Mouse (Mus musculus) heart, adult 2 months (tissue): ENCODE results near the gene Rarb. TPM values are rescaled to one million over a fixed set of nuclear protein-coding genes. Genes with fewer than 3 reads are reported as not detected.
"Not testable (repeated sequence)": the region's sequence is repeated elsewhere in the genome, so short reads cannot be mapped to it uniquely, and the experiment has no call there.

Experiments
- DNase-seq, 2 experiments: peaks; one replicate each; pipeline ENCODE4 v3.0.0; 2021
- H3K27ac ChIP-seq: fragments of 200-600 bp; 2 replicates; pipeline ENCODE4 v1.8.1; 2022
- H3K27me3 ChIP-seq: fragments of 200-500 bp; 2 replicates; pipeline ENCODE4 v1.6.1; 2012; ENCODE audit warnings: mild to moderate bottlenecking, low read length, inconsistent platforms, mixed read lengths; ENCODE audit not compliant: control insufficient read depth, insufficient read depth
- H3K36me3 ChIP-seq: fragments of 200-500 bp; 2 replicates; pipeline ENCODE4 v1.6.1; 2012; ENCODE audit warnings: low read length, inconsistent platforms; ENCODE audit not compliant: control insufficient read depth, insufficient read depth
- H3K4me1 ChIP-seq: fragments of 200-500 bp; 2 replicates; pipeline ENCODE4 v1.6.1; 2011; ENCODE audit warnings: low read length; ENCODE audit not compliant: control insufficient read depth, insufficient read depth
- H3K4me3 ChIP-seq: fragments of 200-600 bp; 2 replicates; pipeline ENCODE4 v1.8.1; 2022
- H3K79me2 ChIP-seq: fragments of 200-500 bp; replicated peaks from 2 replicates; pipeline ENCODE4 v1.6.1; 2012; ENCODE audit warnings: mild to moderate bottlenecking, inconsistent platforms, low read length, moderate library complexity, mixed read lengths; ENCODE audit not compliant: control insufficient read depth, insufficient read depth
- H3K9ac ChIP-seq: fragments of 200-500 bp; 2 replicates; pipeline ENCODE4 v1.6.1; 2012; ENCODE audit warnings: low read depth, mild to moderate bottlenecking, control low read depth, inconsistent platforms, low read length, mixed read lengths
- CTCF ChIP-seq: fragments of 200-600 bp; IDR thresholded peaks from 2 replicates; pipeline ENCODE4 v1.8.1; 2022; ENCODE audit warnings: antibody characterized with exemption, mild to moderate bottlenecking, moderate library complexity
- EP300 ChIP-seq: fragments of 200-500 bp; IDR thresholded peaks from 2 replicates; pipeline ENCODE4 v1.6.1; 2011; ENCODE audit warnings: low read depth, low read length, control low read depth; ENCODE audit not compliant: insufficient read depth
- POLR2A ChIP-seq: fragments of 200-500 bp; IDR thresholded peaks from 2 replicates; pipeline ENCODE4 v1.6.1; 2011; ENCODE audit warnings: mild to moderate bottlenecking, low read depth, low read length, control low read depth; ENCODE audit not compliant: insufficient read depth
- WGBS: fragments of 180-500 bp; shearing (Covaris S2); methylation state at CpG from one replicate; pipeline ENCODE4 v1.1.7; 2018; 5-methylcytosine and 5-hydroxymethylcytosine counted together
- intact Hi-C: fragments of 180-260 bp; cut with DNase I; formaldehyde crosslinking; loops from one replicate; pipeline ENCODE4 v1.15.1; 2025
- polyA plus RNA-seq: library from polyadenylated mRNA; depleted of rRNA; stranded (reverse); fragments of >200 nt; gene quantifications from 2 replicates; pipeline ENCODE4 v1.2.3, GENCODE M21; 2012
- total RNA-seq, 2 experiments: library from RNA; stranded (reverse); gene quantifications; 2 replicates each; pipeline ENCODE4 v1.2.3; 2021

Rarb gene
- total and polyA plus RNA-seq, 3 experiments = 8.1 to 21.0 (median 17.3) TPM

DNA sequence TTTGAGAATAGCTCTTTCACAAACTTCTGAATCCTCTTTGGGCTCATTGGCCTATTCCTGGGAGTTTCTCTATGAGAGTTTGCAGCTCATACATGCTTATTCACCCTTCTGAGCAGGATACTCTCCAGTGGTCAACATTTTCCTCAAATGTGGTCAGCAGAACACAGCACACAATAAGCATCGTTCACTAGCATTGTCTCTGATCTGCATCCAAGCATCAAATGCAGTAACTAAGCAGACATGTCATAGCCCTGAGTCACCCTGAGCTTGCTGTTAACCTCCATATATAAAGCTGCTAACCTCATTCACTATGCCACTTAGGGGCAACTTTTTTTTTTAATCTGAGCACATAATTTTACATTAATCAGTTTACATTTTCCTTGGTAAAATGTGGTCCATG lies 53.1 kb downstream of the Rarb start:
- TF ChIP-seq EP300 = no peak
- no peak for TF ChIP-seq CTCF
- TF ChIP-seq POLR2A = no peak
- no peaks in the 10 kb centered on the region for H3K79me2 ChIP-seq
- H3K4me3 ChIP-seq = no peak overlapping the region
- no peaks in the 10 kb centered on the region for H3K36me3 ChIP-seq
- intact Hi-C loops = no loop called here
- no peak overlapping the region for H3K27ac ChIP-seq
- no peak overlapping the region for H3K9ac ChIP-seq
- H3K27me3 ChIP-seq = no peaks in the 10 kb centered on the region
- no peaks in the 10 kb centered on the region for H3K4me1 ChIP-seq
- WGBS = 72% methylated on average over 1 of the region's 1 CpGs
- DNase-seq = no peak

DNA sequence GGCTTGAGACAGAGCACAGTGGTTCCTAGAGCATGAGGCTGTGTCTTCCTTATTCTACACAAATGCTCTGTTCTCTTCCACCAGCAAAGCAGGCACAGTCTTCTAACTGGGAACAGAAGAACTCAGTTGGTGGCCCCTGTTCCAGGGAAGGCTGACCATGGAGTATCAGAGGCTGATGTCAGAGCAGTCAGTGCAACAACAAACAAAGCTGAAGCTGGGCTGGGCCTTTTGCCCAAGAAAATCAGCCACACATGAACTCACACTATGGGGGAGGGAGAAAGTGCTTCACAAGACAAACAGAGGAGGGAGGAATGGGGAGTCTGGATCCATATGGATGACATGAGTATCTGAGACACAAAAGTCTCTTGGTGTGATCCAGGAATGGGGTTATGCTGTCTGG lies 56.2 kb downstream of the Rarb start:
- Histone ChIP-seq H3K27ac (no peak overlapping the region), H3K27me3 (no peaks in the 10 kb centered on the region), H3K4me1 (no peaks in the 10 kb centered on the region), H3K4me3 (no peak overlapping the region), H3K36me3 (no peaks in the 10 kb centered on the region), H3K9ac (no peak overlapping the region), H3K79me2 (no peaks in the 10 kb centered on the region)
- TF ChIP-seq CTCF (no peak), POLR2A (no peak), EP300 (no peak)
- intact Hi-C loops = no loop called here
- DNase-seq = no peak

DNA sequence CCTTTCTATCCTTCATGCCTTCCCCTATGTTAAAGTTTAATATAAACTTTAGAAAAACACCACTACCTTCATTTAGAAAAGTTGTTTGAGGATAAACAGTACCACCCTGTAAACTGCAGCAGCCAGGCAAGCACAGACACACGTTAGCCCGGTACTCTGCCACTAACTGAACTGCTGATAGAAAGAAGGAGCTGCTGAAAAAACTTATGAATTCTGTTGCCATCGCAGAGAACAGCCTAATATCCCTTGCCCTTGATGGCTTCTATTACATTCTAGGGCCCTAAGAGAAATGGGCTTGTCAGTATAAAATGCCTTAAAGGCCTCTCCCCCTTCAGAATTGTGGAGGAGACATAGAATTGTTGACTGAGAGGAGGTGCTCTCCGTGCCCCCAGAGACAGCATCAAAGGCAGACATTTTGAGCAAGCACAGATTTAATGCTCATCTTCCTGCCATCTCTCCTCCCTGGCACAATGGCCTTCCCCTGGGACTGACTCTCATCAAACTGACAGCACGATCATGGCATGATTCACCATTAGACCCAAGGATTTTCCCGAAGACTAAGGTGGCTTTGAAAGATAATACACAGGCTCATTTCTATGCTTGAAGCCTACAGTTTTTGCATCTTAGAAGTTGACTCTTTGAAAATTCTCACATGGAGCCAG lies 60.1 kb downstream of the Rarb start:
- Histone ChIP-seq H3K36me3 (no peaks in the 10 kb centered on the region), H3K79me2 (no peaks in the 10 kb centered on the region), H3K4me3 (no peak overlapping the region), H3K27ac (no peak overlapping the region), H3K4me1 (no peaks in the 10 kb centered on the region), H3K9ac (no peak overlapping the region), H3K27me3 (no peaks in the 10 kb centered on the region)
- no peak for DNase-seq
- intact Hi-C loops = no loop called here
- WGBS = 73% methylated on average over 6 of the region's 6 CpGs
- TF ChIP-seq POLR2A (no peak), CTCF (no peak), EP300 (no peak)

DNA sequence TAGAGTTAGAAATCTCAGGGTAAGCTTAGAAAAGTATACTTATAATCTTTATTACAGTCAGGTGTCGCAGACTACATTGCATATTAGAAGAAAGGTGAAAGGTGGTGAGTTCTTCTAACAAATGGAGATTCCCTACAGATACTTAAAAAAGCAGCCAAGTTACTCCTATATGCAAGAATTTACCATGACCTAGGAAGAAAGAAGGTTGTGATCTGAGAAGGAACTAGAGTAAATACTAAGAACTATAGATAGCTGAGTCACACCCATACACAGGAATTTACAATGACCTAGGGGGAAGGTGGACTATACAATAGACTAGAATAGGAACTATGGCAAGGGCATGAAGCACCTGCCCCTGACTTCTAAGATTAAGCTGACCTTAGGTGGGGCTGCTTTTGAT lies 63.4 kb downstream of the Rarb start:
- WGBS = 100% methylated on average over 1 of the region's 1 CpGs
- H3K79me2 ChIP-seq, H3K36me3 ChIP-seq, DNase-seq, H3K27me3 ChIP-seq, H3K9ac ChIP-seq, H3K27ac ChIP-seq, intact Hi-C loops, H3K4me1 ChIP-seq, H3K4me3 ChIP-seq: not testable (repeated sequence)

- whole genome bisulfite sequencing = 27% methylated on average over 1 of the region's 1 CpGs
- no peak for DNase-seq
- TF ChIP-seq CTCF (no peak), POLR2A (no peak), EP300 (no peak)
Observed at GRCm38 (mm10) chr14:16752648-16753047, 66.3 kb downstream of the Rarb start.

DNA sequence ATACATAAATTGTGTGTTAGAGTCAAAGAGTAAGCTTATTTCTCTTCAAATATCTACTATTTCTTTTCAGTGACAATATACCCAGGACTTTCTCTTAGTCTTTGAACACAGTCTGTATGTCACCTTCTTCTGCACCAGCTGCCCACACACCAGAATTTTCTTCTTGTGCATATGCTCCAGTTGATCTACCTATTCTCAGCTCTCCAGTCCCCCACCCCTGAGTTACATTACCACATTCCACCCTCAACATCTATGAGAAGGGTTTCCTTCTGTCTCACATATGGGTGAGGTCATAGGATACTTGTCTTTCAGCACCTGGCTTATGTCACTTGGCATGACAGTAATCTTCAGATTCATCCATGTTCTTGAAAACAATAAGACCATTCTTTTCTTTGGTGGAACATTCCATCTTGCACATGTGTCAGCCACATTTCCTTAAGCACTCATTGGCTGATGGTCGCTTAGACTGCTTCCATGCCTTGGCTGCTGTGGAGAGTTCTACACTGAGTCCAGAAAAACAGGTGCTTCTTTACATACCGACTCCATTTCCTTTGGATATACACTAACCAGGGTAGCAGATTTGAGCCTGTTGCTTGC lies 71.9 kb downstream of the Rarb start:
- Histone ChIP-seq H3K27me3 (no peaks in the 10 kb centered on the region), H3K9ac (no peak overlapping the region), H3K4me3 (no peak overlapping the region), H3K27ac (no peak overlapping the region), H3K4me1 (no peaks in the 10 kb centered on the region), H3K79me2 (no peaks in the 10 kb centered on the region), H3K36me3 (no peaks in the 10 kb centered on the region)
- no peak for DNase-seq
- TF ChIP-seq EP300 = no peak
- TF ChIP-seq CTCF = no peak
- no peak for TF ChIP-seq POLR2A
- 62% methylated on average over 2 of the region's 2 CpGs for WGBS
- intact Hi-C loops = no loop called here

More at GRCm38 (mm10) chr14:16752648-16753047, 66.3 kb downstream of the Rarb start:
- Histone ChIP-seq H3K27me3 (no peaks in the 10 kb centered on the region), H3K4me3 (no peak overlapping the region), H3K9ac (no peak overlapping the region), H3K79me2 (no peaks in the 10 kb centered on the region), H3K4me1 (no peaks in the 10 kb centered on the region), H3K36me3 (no peaks in the 10 kb centered on the region), H3K27ac (no peak overlapping the region)
- intact Hi-C loops = no loop called here
